Mouse (Mus musculus): ENCODE measurements around the gene Lix1. TPM values are rescaled to one million over a fixed set of nuclear protein-coding genes. Genes with fewer than 3 reads are reported as not detected.

Gene Lix1
- total RNA-seq (2015) = not detected in 2 replicates
- not detected in 2 replicates for total RNA-seq (2017)

- peak; percentile 75 for ATAC-seq (replicated peaks; ENCODE audit: poor library complexity)
These were observed at the start of gene Lix1 for GRCm38 (mm10) chr17:17402222-17403004. TSS of gene Lix1 (plus strand) at chr17:17402672.

- ATAC-seq (replicated peaks; ENCODE audit: poor library complexity) = peak; percentile 1; the same call in 1 of the 2 replicates
These were observed 28.9 kb upstream of the Lix1 start for GRCm38 (mm10) chr17:17373550-17373917.

GRCm38 (mm10) chr17:17373918-17374910 is 28.3 kb upstream of the Lix1 start, which contains the start of gene Riok2:
TSS of gene Riok2 (plus strand) at chr17:17374309.
- ATAC-seq (replicated peaks; ENCODE audit: poor library complexity) = peak; percentile 86

- peak; percentile 20 for ATAC-seq (replicated peaks; ENCODE audit: poor library complexity)
These were observed 26.9 kb upstream of the Lix1 start for GRCm38 (mm10) chr17:17375581-17375980.

- ATAC-seq (replicated peaks; ENCODE audit: poor library complexity) = no peak
These were observed 18.8 kb upstream of the Lix1 start for GRCm38 (mm10) chr17:17383703-17384102.

GRCm38 (mm10) chr17:17384502-17384901 is 18.0 kb upstream of the Lix1 start:
- ATAC-seq (replicated peaks; ENCODE audit: poor library complexity) = peak; percentile 46; the same call in 1 of the 2 replicates

- ATAC-seq (replicated peaks; ENCODE audit: poor library complexity) = peak; percentile 80
These were observed 16.4 kb upstream of the Lix1 start for GRCm38 (mm10) chr17:17386117-17386516.

GRCm38 (mm10) chr17:17391823-17392222 is 10.6 kb upstream of the Lix1 start:
- peak; percentile 54 for ATAC-seq (replicated peaks; ENCODE audit: poor library complexity)

- peak; percentile 57 for ATAC-seq (replicated peaks; ENCODE audit: poor library complexity)
These were observed 9.6 kb upstream of the Lix1 start for GRCm38 (mm10) chr17:17392863-17393262.

- no peak for ATAC-seq (replicated peaks; ENCODE audit: poor library complexity)
These were observed 9.2 kb upstream of the Lix1 start for GRCm38 (mm10) chr17:17393300-17393699.

GRCm38 (mm10) chr17:17394336-17394735 is 8.1 kb upstream of the Lix1 start:
- peak; percentile 84 for ATAC-seq (replicated peaks; ENCODE audit: poor library complexity)

- no peak for ATAC-seq (replicated peaks; ENCODE audit: poor library complexity)
These were observed 5.6 kb upstream of the Lix1 start for GRCm38 (mm10) chr17:17396869-17397268.

GRCm38 (mm10) chr17:17398664-17399063 is 3.8 kb upstream of the Lix1 start:
- ATAC-seq (replicated peaks; ENCODE audit: poor library complexity) = peak; percentile 38

GRCm38 (mm10) chr17:17403038-17403437 is 566 bp downstream of the Lix1 start:
- ATAC-seq (replicated peaks; ENCODE audit: poor library complexity) = no peak

- ATAC-seq (replicated peaks; ENCODE audit: poor library complexity) = no peak
These were observed 1.2 kb downstream of the Lix1 start for GRCm38 (mm10) chr17:17403578-17404112.

- no peak for ATAC-seq (replicated peaks; ENCODE audit: poor library complexity)
These were observed 2.5 kb downstream of the Lix1 start for GRCm38 (mm10) chr17:17404811-17405544.

GRCm38 (mm10) chr17:17405606-17406005 is 3.1 kb downstream of the Lix1 start:
- no peak for ATAC-seq (replicated peaks; ENCODE audit: poor library complexity)

GRCm38 (mm10) chr17:17408137-17408536 is 5.7 kb downstream of the Lix1 start:
- no peak for ATAC-seq (replicated peaks; ENCODE audit: poor library complexity)

GRCm38 (mm10) chr17:17408720-17409478 is 6.4 kb downstream of the Lix1 start:
- no peak for ATAC-seq (replicated peaks; ENCODE audit: poor library complexity)

GRCm38 (mm10) chr17:17409601-17410000 is 7.1 kb downstream of the Lix1 start:
- no peak for ATAC-seq (replicated peaks; ENCODE audit: poor library complexity)

All from megakaryocyte progenitor cell, adult 5-6 weeks (primary cell).